Mouse (Mus musculus) lung, adult 2 months (tissue): ENCODE measurements around the gene Zfp541.
A peak's percentile ranks its signal among the peaks of the same experiment; 100 is the strongest.

Experiments used
- CTCF ChIP-seq: fragments of 200-500 bp; IDR thresholded peaks from 2 replicates; pipeline ENCODE4 v1.5.1; 2011; ENCODE audit warnings: mild to moderate bottlenecking, low read length, control low read depth; ENCODE audit not compliant: insufficient read depth
- POLR2A ChIP-seq: fragments of 200-500 bp; IDR thresholded peaks from 2 replicates; pipeline ENCODE4 v1.6.1; 2011; ENCODE audit warnings: low read depth, mild to moderate bottlenecking, control low read depth, low read length, borderline replicate concordance; ENCODE audit errors: extremely low read depth

DNA sequence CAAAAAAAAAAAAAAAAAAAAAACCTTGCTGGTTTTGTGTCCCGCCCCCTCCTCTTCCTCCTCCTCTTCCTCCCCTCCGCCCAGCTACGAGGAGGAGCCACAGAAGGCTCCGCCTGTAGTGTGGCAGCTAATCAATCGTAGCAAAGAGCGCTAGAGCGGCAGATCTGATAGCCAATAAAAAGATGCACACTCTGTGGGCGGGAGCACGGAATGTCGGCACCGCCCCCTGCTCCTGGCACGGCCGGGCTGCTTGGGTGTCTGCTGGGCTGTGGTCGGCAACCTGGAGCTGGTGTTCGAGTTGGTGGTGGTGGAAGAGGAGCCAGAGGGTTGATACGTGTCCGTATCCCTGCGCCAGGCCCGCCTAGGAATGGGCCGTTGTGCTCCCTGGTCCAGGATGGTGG lies 13.4 kb upstream of the Zfp541 start:
- TF ChIP-seq CTCF (no peak), POLR2A (peak; percentile 85; the same call in 1 of the 2 replicates)
